Comparison of ENCODE assay signal across 13 mouse cellular contexts in genomic region chr1:40094601-40095304, GRCm38 (mm10). TPM values are rescaled to one million over a fixed set of nuclear protein-coding genes. Genes with fewer than 3 reads are reported as not detected.
"Had no signal": no experiment of that assay in that cellular context is flagged by ENCODE, and none has a peak within 500 bp of the region (broad histone marks: within the 10 kb centered on the region; RNA-seq: fewer than 3 reads in every experiment).

No protein-coding gene starts in this region.

- H3K4me3 ChIP-seq: liver, embryonic 13.5 days; midbrain, embryonic 12.5 days; neural tube, embryonic 13.5 days had no signal

- DNase-seq: kidney, postnatal 14 days; liver; liver, embryonic 13.5 days; liver, postnatal 0 days; retina, postnatal 1 day; right cerebral cortex, postnatal 14 days had no signal

- H3K9me3 ChIP-seq: liver, embryonic 13.5 days; midbrain, embryonic 12.5 days; neural tube, embryonic 13.5 days had no signal

- H3K27me3 ChIP-seq: liver, embryonic 13.5 days; midbrain, embryonic 12.5 days; neural tube, embryonic 13.5 days had no signal

- H3K4me1 ChIP-seq: liver, embryonic 13.5 days; midbrain, embryonic 12.5 days; neural tube, embryonic 13.5 days had no signal

- H3K27ac ChIP-seq: liver, embryonic 13.5 days; macrophage; midbrain, embryonic 12.5 days; neural tube, embryonic 13.5 days; stomach, postnatal 0 days had no signal

- H3K36me3 ChIP-seq: liver, embryonic 13.5 days; midbrain, embryonic 12.5 days; neural tube, embryonic 13.5 days had no signal

- H3K4me2 ChIP-seq: liver, embryonic 13.5 days; midbrain, embryonic 12.5 days; neural tube, embryonic 13.5 days had no signal

- ATAC-seq: liver, postnatal 0 days; lung, postnatal 0 days; midbrain, embryonic 16.5 days had no signal

- H3K9ac ChIP-seq: liver, embryonic 13.5 days; liver, postnatal 0 days; midbrain, embryonic 12.5 days; neural tube, embryonic 13.5 days had no signal

RNA-seq across cellular contexts. Expression of gene Il1r2, which starts 20.9 kb away (rescaled TPM):
- polyA plus RNA-seq: kidney, embryonic 14.5 days; midbrain, embryonic 12.5 days had no signal
